Mouse (Mus musculus) neural tube, embryonic 10.5 days (tissue): ENCODE measurements around the gene Palm3.

Experiments used
- DNase-seq: peaks from one replicate; pipeline ENCODE4 v3.0.0-alpha.2; 2017; ENCODE audit warnings: low spot score; ENCODE audit errors: extremely low spot score

Gene Palm3

GRCm38 (mm10) chr8:84023085-84023484 is 1.8 kb downstream of the Palm3 start:
- no peak for DNase-seq

- no peak for DNase-seq
These were observed 2.4 kb downstream of the Palm3 start for GRCm38 (mm10) chr8:84023631-84024030.

GRCm38 (mm10) chr8:84024171-84024570 is 2.9 kb downstream of the Palm3 start:
- DNase-seq: peak; percentile 70

- DNase-seq: peak; percentile 69
These were observed 4.6 kb downstream of the Palm3 start for GRCm38 (mm10) chr8:84025863-84026262.

GRCm38 (mm10) chr8:84027449-84027848 is 6.2 kb downstream of the Palm3 start:
- DNase-seq: no peak

GRCm38 (mm10) chr8:84029272-84029671 is 8.0 kb downstream of the Palm3 start:
- DNase-seq: no peak

- no peak for DNase-seq
These were observed 11.5 kb downstream of the Palm3 start for GRCm38 (mm10) chr8:84032777-84033176.

- DNase-seq: no peak
These were observed 16.7 kb downstream of the Palm3 start for GRCm38 (mm10) chr8:84038015-84038414.

GRCm38 (mm10) chr8:84039050-84039449 is 17.8 kb downstream of the Palm3 start:
- DNase-seq: peak; percentile 87

- DNase-seq: peak; percentile 69
These were observed 21.0 kb downstream of the Palm3 start, which contains the start of gene Il27ra for GRCm38 (mm10) chr8:84042066-84042947. Gene Il27ra, minus strand, starts transcription at chr8:84042589.

- no peak for DNase-seq
These were observed 21.7 kb downstream of the Palm3 start for GRCm38 (mm10) chr8:84042948-84043342.

GRCm38 (mm10) chr8:84044103-84044502 is 22.8 kb downstream of the Palm3 start:
- no peak for DNase-seq

- DNase-seq: no peak
These were observed 23.6 kb downstream of the Palm3 start, which contains the start of gene Rln3 for GRCm38 (mm10) chr8:84044900-84045299. Gene Rln3, minus strand, starts transcription at chr8:84045000.

GRCm38 (mm10) chr8:84046505-84046904 is 25.2 kb downstream of the Palm3 start:
- DNase-seq: no peak

GRCm38 (mm10) chr8:84048171-84048570 is 26.9 kb downstream of the Palm3 start:
- no peak for DNase-seq

- no peak for DNase-seq
These were observed 31.5 kb downstream of the Palm3 start for GRCm38 (mm10) chr8:84052746-84053145.

- DNase-seq: no peak
These were observed 32.0 kb downstream of the Palm3 start for GRCm38 (mm10) chr8:84053229-84053628.

- no peak for DNase-seq
These were observed 36.6 kb downstream of the Palm3 start for GRCm38 (mm10) chr8:84057827-84058226.

GRCm38 (mm10) chr8:84059226-84059625 is 38.0 kb downstream of the Palm3 start:
- DNase-seq: no peak

GRCm38 (mm10) chr8:84060245-84060644 is 39.0 kb downstream of the Palm3 start:
- DNase-seq: no peak

- DNase-seq: no peak
These were observed 42.8 kb downstream of the Palm3 start for GRCm38 (mm10) chr8:84063861-84064610.

GRCm38 (mm10) chr8:84065037-84065436 is 43.8 kb downstream of the Palm3 start, which contains the start of gene Gm10643:
Gene Gm10643, minus strand, starts transcription at chr8:84065137.
- no peak for DNase-seq
